Mouse (Mus musculus): ENCODE measurements around the gene Nradd.

DNA sequence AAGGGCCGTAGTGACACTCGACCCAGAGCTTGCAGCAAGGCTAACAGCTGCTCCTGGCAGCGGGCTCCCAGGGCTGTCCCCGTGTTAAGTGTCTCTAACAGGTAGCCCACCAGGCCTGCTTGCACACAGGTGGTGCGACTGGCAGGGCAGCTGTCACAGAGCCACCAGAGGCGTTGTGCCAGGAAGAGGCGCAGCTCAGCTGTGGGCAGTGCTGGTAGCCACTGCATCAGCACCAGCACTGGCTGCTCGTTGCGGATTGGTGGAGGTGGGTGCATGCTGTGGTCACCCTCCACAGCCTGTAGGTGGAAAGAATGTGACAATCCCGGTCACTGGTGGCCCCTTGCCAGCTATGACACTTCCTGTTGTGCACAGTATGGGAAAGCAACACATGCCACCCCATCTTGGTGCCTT is 14.4 kb upstream of the Nradd start:
- TF ChIP-seq POLR2A (IDR thresholded peaks at IDR 0.05; ENCODE audit: control insufficient read depth, low read depth, low read length) (no peak), CTCF (IDR thresholded peaks at IDR 0.05; ENCODE audit: control insufficient read depth, insufficient read depth, insufficient replicate concordance, low read depth, low read length) (no peak)
